Mouse (Mus musculus) lung, adult 2 months (tissue): ENCODE measurements around the gene Hoxb5.

Experiments used
- CTCF ChIP-seq: fragments of 200-500 bp; IDR thresholded peaks from 2 replicates; pipeline ENCODE4 v1.5.1; 2011; ENCODE audit warnings: mild to moderate bottlenecking, low read length, control low read depth; ENCODE audit not compliant: insufficient read depth
- POLR2A ChIP-seq: fragments of 200-500 bp; IDR thresholded peaks from 2 replicates; pipeline ENCODE4 v1.6.1; 2011; ENCODE audit warnings: low read depth, mild to moderate bottlenecking, control low read depth, low read length, borderline replicate concordance; ENCODE audit errors: extremely low read depth

DNA sequence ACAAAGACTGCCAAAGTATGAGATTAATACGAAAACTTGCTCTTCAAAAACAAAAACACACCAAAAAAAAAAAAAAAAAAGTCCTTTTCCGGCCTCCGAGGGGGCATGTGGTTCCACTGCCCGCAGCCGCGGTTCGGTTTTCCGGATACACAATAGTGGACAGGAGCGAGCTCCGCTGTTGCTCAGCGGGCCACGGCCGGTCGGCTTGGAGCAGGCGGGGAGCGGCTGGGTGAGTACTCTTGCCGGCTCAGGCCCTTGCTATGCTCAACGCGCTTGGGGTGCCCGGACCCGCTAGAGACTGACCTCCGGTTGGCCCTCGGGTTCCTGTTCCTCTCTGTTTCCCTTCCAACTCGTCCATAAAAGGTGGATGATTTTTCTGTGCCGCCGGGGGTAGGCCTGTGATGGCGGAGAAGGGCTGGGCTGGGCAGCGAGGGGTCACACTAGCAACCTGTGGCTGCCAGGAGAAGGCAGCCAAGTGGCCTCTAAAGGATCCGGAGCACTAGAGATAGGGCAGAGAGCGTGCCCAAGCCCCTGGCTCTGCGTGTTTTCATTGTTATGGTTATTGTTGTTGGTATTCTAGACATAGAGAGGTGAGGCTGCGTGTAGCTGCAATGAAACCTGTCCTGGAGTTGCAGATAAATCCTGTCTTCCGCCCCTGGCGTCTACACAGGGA is 11.7 kb downstream of the Hoxb5 start:
- peak; percentile 46; the same call in 1 of the 2 replicates for TF ChIP-seq POLR2A
- no peak for TF ChIP-seq CTCF
